Mouse (Mus musculus) lung, adult 10 weeks (tissue): ENCODE results near the gene Zfp169. TPM values are rescaled to one million over a fixed set of nuclear protein-coding genes. Genes with fewer than 3 reads are reported as not detected.

Experiments used
- polyA plus RNA-seq: library from polyadenylated mRNA; stranded (reverse); fragments of 350-450 nt; fragmentation: Illumina TruSeq; extraction: RNeasy Lipid Tissue Mini Kit (QIAGEN cat#74804); gene quantifications from one replicate; pipeline ENCODE4 v1.2.3, GENCODE M21; 2014; ENCODE audit warnings: low read depth, low replicate concordance; ENCODE audit not compliant: insufficient read depth

Gene Zfp169
- polyA plus RNA-seq = 1.1 TPM

GRCm38 (mm10) chr13:48513003-48513929, at the start of gene Zfp169, which contains the start of gene A830005F24Rik:
TSS of gene Zfp169 (minus strand) at chr13:48513451.
TSS of gene A830005F24Rik (plus strand) at chr13:48513570.

Other genes with a start within 250 kb of the Zfp169 start
- not detected for gene A830005F24Rik, start 119 bp upstream of the Zfp169 start, polyA plus RNA-seq
- 3.4 TPM for gene Ptpdc1, start 112.2 kb upstream of the Zfp169 start, polyA plus RNA-seq
- not detected for gene Barx1, start 149.5 kb upstream of the Zfp169 start, polyA plus RNA-seq